Mouse (Mus musculus): ENCODE data around the gene Taok1.

- TF ChIP-seq E2F4 (IDR thresholded peaks at IDR 0.05; ENCODE audit: insufficient read depth) (no peak), POLR2A (IDR thresholded peaks at IDR 0.05; ENCODE audit: insufficient read length, low read depth) (peak; percentile 77), MAX (IDR thresholded peaks at IDR 0.05; ENCODE audit: low read depth) (peak; percentile 42)
These were observed 115.9 kb downstream of the Taok1 start for GRCm38 (mm10) chr11:77491502-77492291.

All from myocyte (in vitro differentiated cells).